Mouse (Mus musculus) liver, adult 2 months (tissue): Measurements from ENCODE around the gene N4bp1.

Experiments
- CTCF ChIP-seq: fragments of 200-500 bp; IDR thresholded peaks from 2 replicates; pipeline ENCODE4 v1.5.1; 2011; ENCODE audit warnings: low read depth, low read length, control low read depth
- POLR2A ChIP-seq: fragments of 200-500 bp; IDR thresholded peaks from 2 replicates; pipeline ENCODE4 v1.6.1; 2011; ENCODE audit warnings: low read length, control low read depth; ENCODE audit not compliant: insufficient read depth; ENCODE audit errors: extremely low read depth

DNA sequence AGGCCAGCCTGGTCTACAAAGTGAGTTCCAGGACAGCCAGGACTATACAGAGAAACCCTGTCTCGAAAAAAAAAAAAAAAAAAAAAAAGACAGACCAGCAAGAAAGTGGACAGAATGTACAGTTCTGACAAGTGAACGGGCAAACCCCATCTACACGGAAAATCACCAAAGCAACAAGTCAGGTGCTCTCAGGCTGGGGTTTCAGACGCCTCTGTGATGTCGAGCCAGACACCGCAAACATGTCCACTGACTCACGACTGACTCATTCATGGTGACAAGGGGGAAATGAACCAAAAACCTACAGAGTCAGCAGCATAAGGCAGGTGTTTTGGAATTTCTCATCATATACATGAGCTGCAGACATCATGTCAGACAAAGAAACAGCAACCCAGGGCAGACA lies 28.8 kb downstream of the N4bp1 start:
- TF ChIP-seq CTCF (no peak), POLR2A (no peak)
